Mouse (Mus musculus) c-Kit-positive CD71-negative TER-119-negative erythroid progenitor cells, embryonic 14.5 days (primary cell): ENCODE data around the gene Gm17581.
A peak's percentile ranks its signal among the peaks of the same experiment; 100 is the strongest.
"Not testable (repeated sequence)": the region's sequence is repeated elsewhere in the genome, so short reads cannot be mapped to it uniquely, and the experiment has no call there.

ENCODE experiments used
- DNase-seq: peaks from one replicate; pipeline ENCODE4 v3.0.0-alpha.2; 2013; ENCODE audit warnings: low read depth

Gene Gm17581

GRCm38 (mm10) chr2:155737803-155738202 lies 2.1 kb upstream of the Gm17581 start:
- no peak for DNase-seq

- DNase-seq: no peak
Observed at GRCm38 (mm10) chr2:155736936-155737335, 1.3 kb upstream of the Gm17581 start.

- DNase-seq: no peak
Observed at GRCm38 (mm10) chr2:155735080-155735479, 586 bp downstream of the Gm17581 start.

- peak; percentile 91 for DNase-seq
Observed at GRCm38 (mm10) chr2:155729158-155729645, 6.5 kb downstream of the Gm17581 start, which contains the start of gene Edem2. TSS of gene Edem2 (minus strand) at chr2:155729475.

- DNase-seq: no peak
Observed at GRCm38 (mm10) chr2:155728742-155729141, 6.9 kb downstream of the Gm17581 start.

- DNase-seq: no peak
Observed at GRCm38 (mm10) chr2:155727764-155728395, 7.8 kb downstream of the Gm17581 start.

- DNase-seq: no peak
Observed at GRCm38 (mm10) chr2:155726302-155726701, 9.4 kb downstream of the Gm17581 start.

- no peak for DNase-seq
Observed at GRCm38 (mm10) chr2:155724526-155724925, 11.1 kb downstream of the Gm17581 start.

GRCm38 (mm10) chr2:155724036-155724435 lies 11.6 kb downstream of the Gm17581 start:
- no peak for DNase-seq

- DNase-seq: no peak
Observed at GRCm38 (mm10) chr2:155720585-155720984, 15.1 kb downstream of the Gm17581 start.

- no peak for DNase-seq
Observed at GRCm38 (mm10) chr2:155717082-155717990, 18.3 kb downstream of the Gm17581 start.

- DNase-seq: no peak
Observed at GRCm38 (mm10) chr2:155710557-155710956, 25.1 kb downstream of the Gm17581 start.

GRCm38 (mm10) chr2:155707251-155707650 lies 28.4 kb downstream of the Gm17581 start:
- DNase-seq: no peak

- no peak for DNase-seq
Observed at GRCm38 (mm10) chr2:155703630-155704029, 32.0 kb downstream of the Gm17581 start.

GRCm38 (mm10) chr2:155701399-155701919 lies 34.2 kb downstream of the Gm17581 start:
- no peak for DNase-seq

- DNase-seq: not testable (repeated sequence)
Observed at GRCm38 (mm10) chr2:155698443-155698842, 37.2 kb downstream of the Gm17581 start.

GRCm38 (mm10) chr2:155696851-155697250 lies 38.8 kb downstream of the Gm17581 start:
- DNase-seq: no peak

- DNase-seq: peak; percentile 84
Observed at GRCm38 (mm10) chr2:155696091-155696558, 39.5 kb downstream of the Gm17581 start.

- DNase-seq: no peak
Observed at GRCm38 (mm10) chr2:155695316-155695715, 40.4 kb downstream of the Gm17581 start.

GRCm38 (mm10) chr2:155694564-155694963 lies 41.1 kb downstream of the Gm17581 start:
- DNase-seq: no peak

GRCm38 (mm10) chr2:155693136-155693535 lies 42.5 kb downstream of the Gm17581 start:
- no peak for DNase-seq

- peak; percentile 94 for DNase-seq
Observed at GRCm38 (mm10) chr2:155691723-155692493, 43.8 kb downstream of the Gm17581 start, which contains the start of gene Trpc4ap. TSS of gene Trpc4ap (minus strand) at chr2:155692384.
